Mouse (Mus musculus): ENCODE measurements around the gene Pus10.

DNA sequence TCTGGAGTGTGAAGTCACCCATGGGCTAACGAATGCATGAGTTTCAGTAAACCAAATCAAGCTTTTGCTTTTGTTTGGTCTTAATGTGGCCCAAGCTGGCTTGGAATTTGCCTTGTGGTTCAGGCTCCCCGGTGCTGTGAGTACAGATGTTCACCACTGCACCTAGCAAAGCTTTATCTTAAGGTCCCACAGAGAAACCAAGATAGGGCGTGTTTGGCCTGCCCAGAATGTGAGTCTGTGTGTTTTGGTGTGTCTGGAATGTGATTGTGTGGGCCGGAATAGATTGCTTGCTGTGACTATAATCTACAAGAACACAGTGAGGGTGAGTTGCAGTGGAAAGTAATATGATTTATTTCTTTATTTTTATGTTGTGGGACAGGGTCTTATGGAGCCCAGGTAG lies 64.6 kb downstream of the Pus10 start:
- TF ChIP-seq CTCF (IDR thresholded peaks at IDR 0.05; ENCODE audit: control insufficient read depth, insufficient read depth, insufficient replicate concordance, low read depth, low read length) (no peak), POLR2A (IDR thresholded peaks at IDR 0.05; ENCODE audit: control insufficient read depth, low read depth, low read length) (no peak)
